Comparison of ENCODE assay signal across 33 mouse cellular contexts in genomic region chr14:34843579-34843978, GRCm38 (mm10). TPM values are rescaled to one million over a fixed set of nuclear protein-coding genes. Genes with fewer than 3 reads are reported as not detected.
"Had no signal": no experiment of that assay in that cellular context is flagged by ENCODE, and none has a peak within 500 bp of the region (broad histone marks: within the 10 kb centered on the region; RNA-seq: fewer than 3 reads in every experiment).

No protein-coding gene starts in this region.

- DNase-seq: heart, postnatal 10 days; heart, postnatal 14 days; heart, postnatal 36 days; heart, postnatal 4 days; kidney, adult 11 months; kidney, adult 18-20 months; kidney, adult 2 months; kidney, adult 8-10 months; kidney, adult 9 months; kidney, postnatal 10 days; kidney, postnatal 14 days; kidney, postnatal 25 days; kidney, postnatal 36 days; kidney, postnatal 4 days; layer of hippocampus, postnatal 36 days had no signal

- H3K27ac ChIP-seq: heart, embryonic 13.5 days; heart, embryonic 15.5 days; hindbrain, embryonic 10.5 days; hindbrain, embryonic 12.5 days; hindbrain, embryonic 13.5 days; hindbrain, embryonic 14.5 days; hindbrain, embryonic 15.5 days; hindbrain, postnatal 0 days; intestine, embryonic 15.5 days; kidney, embryonic 15.5 days; kidney, postnatal 0 days; left cerebral cortex, adult 2 months had no signal

- H3K4me3 ChIP-seq: heart, embryonic 12.5 days; heart, embryonic 13.5 days; heart, embryonic 15.5 days; hindbrain, embryonic 10.5 days; hindbrain, embryonic 12.5 days; hindbrain, embryonic 13.5 days; hindbrain, embryonic 15.5 days; intestine, embryonic 15.5 days; kidney, embryonic 15.5 days; left cerebral cortex, adult 2 months had no signal

- ATAC-seq: inflammation-experienced regulatory T-cells, adult 6 months; intestine, embryonic 15.5 days; intestine, embryonic 16.5 days; intestine, postnatal 0 days had no signal

RNA-seq across cellular contexts. Expression of gene Grid1, which starts 23.7 kb away (rescaled TPM):
- total RNA-seq: heart, postnatal 10 days; heart, postnatal 14 days; heart, postnatal 25 days; hematopoietic stem cell, adult 5-6 weeks had no signal
- polyA plus RNA-seq: inflammation-experienced regulatory T-cells, adult 6 months had no signal
